Mouse (Mus musculus): ENCODE data around the gene Arhgef28.

DNA sequence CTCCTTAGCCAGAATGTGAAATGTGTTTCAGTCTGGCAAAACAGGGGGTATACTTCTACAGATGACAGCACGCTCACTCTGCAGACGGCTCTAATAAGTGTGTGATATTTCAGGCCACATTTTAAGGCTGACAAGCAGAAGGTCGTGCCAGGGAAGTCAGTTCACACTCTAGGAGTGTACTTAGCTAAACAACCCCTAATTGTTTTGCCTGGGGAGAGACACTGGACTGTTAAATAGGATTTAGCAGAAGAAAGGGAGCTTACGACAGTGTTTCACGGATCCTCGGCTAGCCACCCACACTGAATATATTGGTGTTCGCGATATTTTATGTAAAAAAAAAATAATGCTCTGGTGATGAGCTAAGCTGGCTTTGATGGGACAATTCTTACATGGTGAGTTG, 286.6 kb downstream of the Arhgef28 start:
- TF ChIP-seq POLR2A (IDR thresholded peaks at IDR 0.05; ENCODE audit: insufficient read depth, low read depth, low read length), result no peak
- TF ChIP-seq CTCF (IDR thresholded peaks at IDR 0.05; ENCODE audit: insufficient read depth, low read depth, low read length), result no peak
